8 mouse cellular contexts compared by ENCODE assay signal in genomic region chr5:88721003-88721475, GRCm38 (mm10). TPM values are rescaled to one million over a fixed set of nuclear protein-coding genes. Genes with fewer than 3 reads are reported as not detected.
DNase-seq lines count a peak whose midpoint lies in the region; ATAC-seq and TF ChIP-seq lines count a peak whose summit lies in the region.

No protein-coding gene starts in this region.

- TF ChIP-seq POLR2A in CH12.LX (IDR thresholded peaks at IDR 0.05; ENCODE audit: low read depth, low read length) = no peak

- H3K9ac ChIP-seq in heart, embryonic 11.5 days (ENCODE audit: low read depth, low read length) = peak overlapping the region; percentile 98
- peak overlapping the region; percentile 99 for H3K9ac ChIP-seq in CH12.LX (ENCODE audit: insufficient read depth, low read depth)
- peak overlapping the region; percentile 96 for H3K9ac ChIP-seq in forebrain, embryonic 12.5 days
- peak overlapping the region; percentile 100 for H3K9ac ChIP-seq in liver, embryonic 13.5 days

- TF ChIP-seq CTCF in CH12.LX (conservative IDR thresholded peaks at IDR 0.05 in 1 of 2, IDR thresholded peaks at IDR 0.05 in 1 of 2; ENCODE audit: low read depth in 2 of 2, low read length in 2 of 2) = no peak

- no peak for DNase-seq in heart, postnatal 25 days (ENCODE audit: low spot score)
- DNase-seq in CH12.LX (ENCODE audit: extremely low read depth) = no peak
- no peak for DNase-seq in liver, embryonic 13.5 days
- DNase-seq in c-Kit-positive CD71-positive TER-119-positive erythroid progenitor cells, embryonic 14.5 days (ENCODE audit: low spot score) = no peak
- no peak for DNase-seq in cerebellum, adult 11 months
- DNase-seq in embryo, embryonic 10.5 days (ENCODE audit: low spot score) = no peak

- TF ChIP-seq RAD21 in CH12.LX (IDR thresholded peaks at IDR 0.05; ENCODE audit: low read depth, low read length) = no peak

- H3K4me2 ChIP-seq in heart, embryonic 11.5 days = peak overlapping the region; percentile 94
- peak overlapping the region; percentile 60 for H3K4me2 ChIP-seq in CH12.LX (ENCODE audit: insufficient read depth, low read depth, poor library complexity, severe bottlenecking)
- peak overlapping the region; percentile 96 for H3K4me2 ChIP-seq in forebrain, embryonic 12.5 days
- peak overlapping the region; percentile 92 for H3K4me2 ChIP-seq in liver, embryonic 13.5 days

- no peaks in the 10 kb centered on the region for H3K36me3 ChIP-seq in heart, embryonic 11.5 days (ENCODE audit: control insufficient read depth, insufficient read depth, low read length)
- peaks cover 0 to 10% of the 10 kb centered on the region in 2 experiments for H3K36me3 ChIP-seq in CH12.LX (replicated peaks in 1 of 2; ENCODE audit: control insufficient read depth in 1 of 2, insufficient read depth in 1 of 2, low read length in 1 of 2)
- no peaks in the 10 kb centered on the region for H3K36me3 ChIP-seq in forebrain, embryonic 12.5 days (replicated peaks)
- peaks cover 3% of the 10 kb centered on the region for H3K36me3 ChIP-seq in liver, embryonic 13.5 days

- in situ Hi-C loops in CH12.LX (cut with MboI; ENCODE audit: low pct_ligation_motif_present, low pct_unique_long_range_greater_than_20kb, low sequenced_read_pairs) = no loop called here

- H3K79me2 ChIP-seq in CH12.LX (replicated peaks; ENCODE audit: control insufficient read depth, extremely low read depth, insufficient read depth, poor library complexity, severe bottlenecking) = peaks cover 31% of the 10 kb centered on the region

- intact Hi-C loops in heart, postnatal 25 days (cut with DNase I) = loop anchor here (2.0 kb wide), 2 partner anchors 42 to 44 kb away; partner anchors contain the start of gene Dck

- no peak for TF ChIP-seq EP300 in CH12.LX (IDR thresholded peaks at IDR 0.05; ENCODE audit: low read length)

- H3K27ac ChIP-seq in heart, embryonic 11.5 days (ENCODE audit: low read depth, low read length) = peak overlapping the region; percentile 95
- H3K27ac ChIP-seq in CH12.LX (ENCODE audit: insufficient read depth, low read depth) = peak overlapping the region; percentile 41; the same call in 1 of the 2 replicates
- peak overlapping the region; percentile 95 for H3K27ac ChIP-seq in forebrain, embryonic 12.5 days
- H3K27ac ChIP-seq in liver, embryonic 13.5 days = peak overlapping the region; percentile 97

- no peaks in the 10 kb centered on the region for H3K9me3 ChIP-seq in heart, embryonic 11.5 days (replicated peaks; ENCODE audit: control insufficient read depth, low read length)
- H3K9me3 ChIP-seq in CH12.LX (replicated peaks; ENCODE audit: low read length) = no peaks in the 10 kb centered on the region
- no peaks in the 10 kb centered on the region for H3K9me3 ChIP-seq in forebrain, embryonic 12.5 days
- no peaks in the 10 kb centered on the region for H3K9me3 ChIP-seq in liver, embryonic 13.5 days (replicated peaks)

- ATAC-seq in heart, embryonic 11.5 days (replicated peaks; ENCODE audit: insufficient number of reproducible peaks, low FRiP score, low TSS enrichment) = peak; percentile 44
- ATAC-seq in forebrain, embryonic 12.5 days (ENCODE audit: low FRiP score) = peak; percentile 82
- peak; percentile 29 for ATAC-seq in liver, embryonic 13.5 days (ENCODE audit: low read depth)

- H3K27me3 ChIP-seq in heart, embryonic 11.5 days (ENCODE audit: control insufficient read depth, insufficient read depth, low read length) = no peaks in the 10 kb centered on the region
- no peaks in the 10 kb centered on the region for H3K27me3 ChIP-seq in CH12.LX (replicated peaks)
- no peaks in the 10 kb centered on the region for H3K27me3 ChIP-seq in forebrain, embryonic 12.5 days
- H3K27me3 ChIP-seq in liver, embryonic 13.5 days = no peaks in the 10 kb centered on the region

- H3K4me1 ChIP-seq in heart, embryonic 11.5 days (ENCODE audit: control insufficient read depth, insufficient read depth, low read length) = peaks cover 29% of the 10 kb centered on the region
- H3K4me1 ChIP-seq in CH12.LX (ENCODE audit: control insufficient read depth in 1 of 2, insufficient read depth in 2 of 2) = peaks cover 15 to 50% of the 10 kb centered on the region in 2 experiments
- peaks cover 29% of the 10 kb centered on the region for H3K4me1 ChIP-seq in forebrain, embryonic 12.5 days
- peaks cover 49% of the 10 kb centered on the region for H3K4me1 ChIP-seq in liver, embryonic 13.5 days (replicated peaks)

- under 1% methylated on average over 37 of the region's 38 CpGs for WGBS in heart, embryonic 11.5 days (ENCODE audit: insufficient replicate concordance)
- under 1% methylated on average over 38 of the region's 38 CpGs for WGBS in forebrain, embryonic 12.5 days
- 0% methylated on average over 38 of the region's 38 CpGs for WGBS in liver, embryonic 13.5 days (ENCODE audit: insufficient replicate concordance)

- dilution Hi-C loops in CH12.LX (cut with MboI; ENCODE audit: extremely low pct_ligation_motif_present, extremely low pct_unique_long_range_greater_than_20kb, low sequenced_read_pairs) = no loop called here

- H3K4me3 ChIP-seq in heart, embryonic 11.5 days (ENCODE audit: low read depth, low read length) = peak overlapping the region; percentile 99
- H3K4me3 ChIP-seq in CH12.LX (replicated peaks in 1 of 3; ENCODE audit: low read depth in 2 of 3, low read length in 2 of 3, poor library complexity in 1 of 3) = peak overlapping the region; percentile 73 to 100 (median 99)
- H3K4me3 ChIP-seq in forebrain, embryonic 12.5 days (replicated peaks) = peak overlapping the region; percentile 97
- H3K4me3 ChIP-seq in liver, embryonic 13.5 days (replicated peaks) = peak overlapping the region; percentile 100

TF ChIP-seq in CH12.LX, 34 proteins besides CTCF, POLR2A, EP300 and RAD21:
- 0 out of 2 replicates have a peak, but pooled peaks have one; percentile 26 for TF ChIP-seq UBTF (IDR thresholded peaks at IDR 0.05; ENCODE audit: low read depth, low read length)
- no peak for TF ChIP-seq NRF1 (IDR thresholded peaks at IDR 0.05; ENCODE audit: low read depth, low read length)

RNA-seq across cellular contexts. Expression of gene Mob1b, which starts 0.4 kb away (rescaled TPM):
- polyA plus RNA-seq in heart, embryonic 11.5 days (2014; fragmentation: Nextera tagmentation; extraction: Ambion mirVana) = 32.4 and 39.8 TPM in 2 replicates
- 10 to 100 TPM; 28.0 to 28.3 TPM for total RNA-seq in heart, postnatal 25 days (2021)
- 7.0 and 7.6 TPM in 2 replicates for total RNA-seq in CH12.LX (2012; rRNA removed)
- 11.9 and 13.0 TPM in 2 replicates for total RNA-seq in CH12.LX (2014; rRNA removed)
- 9.0 and 10.5 TPM in 2 replicates for polyA plus RNA-seq in CH12.LX (2012; ENCODE audit: insufficient read length, low read depth)
- 18.2 and 22.4 TPM in 2 replicates for polyA plus RNA-seq in forebrain, embryonic 12.5 days (2016; fragmentation: Nextera tagmentation; extraction: Ambion mirVana)
- polyA plus RNA-seq in liver, embryonic 13.5 days (2015; fragmentation: Nextera tagmentation; extraction: Ambion mirVana) = 8.8 and 11.4 TPM in 2 replicates

RNA-seq across cellular contexts. Expression of gene Dck, which starts 43.8 kb away (rescaled TPM):
- polyA plus RNA-seq in heart, embryonic 11.5 days (2014; fragmentation: Nextera tagmentation; extraction: Ambion mirVana) = 54.0 and 54.7 TPM in 2 replicates
- 1 to 10 TPM; 3.2 to 3.5 TPM for total RNA-seq in heart, postnatal 25 days (2021)
- total RNA-seq in CH12.LX (2012; rRNA removed) = 13.7 and 15.4 TPM in 2 replicates
- total RNA-seq in CH12.LX (2014; rRNA removed) = 31.2 and 33.9 TPM in 2 replicates
- 20.9 and 25.5 TPM in 2 replicates for polyA plus RNA-seq in CH12.LX (2012; ENCODE audit: insufficient read length, low read depth)
- polyA plus RNA-seq in forebrain, embryonic 12.5 days (2016; fragmentation: Nextera tagmentation; extraction: Ambion mirVana) = 139 and 151 TPM in 2 replicates
- 95.8 and 127 TPM in 2 replicates for polyA plus RNA-seq in liver, embryonic 13.5 days (2015; fragmentation: Nextera tagmentation; extraction: Ambion mirVana)

RNA-seq across cellular contexts. Expression of gene Grsf1, which starts 45.1 kb away (rescaled TPM):
- 72.7 and 77.2 TPM in 2 replicates for polyA plus RNA-seq in heart, embryonic 11.5 days (2014; fragmentation: Nextera tagmentation; extraction: Ambion mirVana)
- 100 to 1,000 TPM; 206 to 221 TPM for total RNA-seq in heart, postnatal 25 days (2021)
- 56.8 and 60.5 TPM in 2 replicates for total RNA-seq in CH12.LX (2012; rRNA removed)
- total RNA-seq in CH12.LX (2014; rRNA removed) = 109 and 115 TPM in 2 replicates
- 100 and 126 TPM in 2 replicates for polyA plus RNA-seq in CH12.LX (2012; ENCODE audit: insufficient read length, low read depth)
- 99.9 and 103 TPM in 2 replicates for polyA plus RNA-seq in forebrain, embryonic 12.5 days (2016; fragmentation: Nextera tagmentation; extraction: Ambion mirVana)
- 29.5 and 30.7 TPM in 2 replicates for polyA plus RNA-seq in liver, embryonic 13.5 days (2015; fragmentation: Nextera tagmentation; extraction: Ambion mirVana)

Comparison
In these comparisons a context has a peak if more than half of its experiments do, and no peak if none do; other contexts are left out.
1. ATAC-seq: peak in every context shown above with its lines; median percentile 82 in forebrain, embryonic 12.5 days; 44 in heart, embryonic 11.5 days; 29 in liver, embryonic 13.5 days.
2. H3K27ac ChIP-seq: peak in every context shown above with its lines; median percentile 97 in liver, embryonic 13.5 days; 95 in heart, embryonic 11.5 days; 95 in forebrain, embryonic 12.5 days; 41 in CH12.LX.